Mouse (Mus musculus) R1 (cell line): ENCODE data around the gene Appl1.

ENCODE experiments used
- DNase-seq: peaks from one replicate; pipeline ENCODE4 v3.0.0-alpha.2; 2018; ENCODE audit warnings: low read depth, low spot score

Gene Appl1

GRCm38 (mm10) chr14:26969856-26970407 is 1.1 kb downstream of the Appl1 start:
- peak; percentile 85 for DNase-seq

DNA sequence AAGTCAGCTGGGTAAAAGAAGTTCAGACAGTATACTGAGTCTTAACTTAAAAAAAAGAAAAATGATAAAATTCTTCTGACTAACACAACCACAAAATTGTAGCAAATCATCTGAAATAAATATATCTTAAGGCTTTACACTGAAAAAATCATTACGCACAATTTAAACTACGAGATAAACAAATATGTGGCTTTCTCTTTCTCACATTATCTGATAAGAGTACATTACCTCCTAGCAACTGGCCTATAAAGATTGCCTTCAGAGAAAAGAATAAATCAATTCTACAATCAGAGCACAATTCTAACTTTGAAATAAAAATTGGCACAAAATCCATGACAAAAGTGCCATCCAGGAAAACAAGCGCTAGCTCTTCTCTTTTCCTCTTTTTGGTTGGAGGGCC is 1.9 kb downstream of the Appl1 start:
- no peak for DNase-seq

DNA sequence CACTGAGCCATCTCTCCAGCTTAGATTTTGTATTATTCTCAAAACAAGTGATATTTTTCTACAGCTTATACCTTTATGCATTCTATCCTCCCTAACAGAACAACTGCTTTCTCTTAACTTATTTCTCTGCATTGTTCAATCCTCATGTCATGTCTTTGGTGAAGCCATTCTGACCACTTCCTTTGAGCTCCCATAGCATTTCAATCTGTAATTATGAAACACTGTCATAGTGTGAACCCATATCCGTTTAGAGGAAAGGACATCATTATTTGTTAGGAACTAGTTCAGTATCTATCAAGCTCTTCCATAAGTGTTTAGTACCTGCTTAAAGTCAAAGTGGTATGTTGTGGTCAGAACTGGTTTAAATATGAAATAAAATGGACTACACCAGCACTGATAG is 10.5 kb downstream of the Appl1 start:
- no peak for DNase-seq

DNA sequence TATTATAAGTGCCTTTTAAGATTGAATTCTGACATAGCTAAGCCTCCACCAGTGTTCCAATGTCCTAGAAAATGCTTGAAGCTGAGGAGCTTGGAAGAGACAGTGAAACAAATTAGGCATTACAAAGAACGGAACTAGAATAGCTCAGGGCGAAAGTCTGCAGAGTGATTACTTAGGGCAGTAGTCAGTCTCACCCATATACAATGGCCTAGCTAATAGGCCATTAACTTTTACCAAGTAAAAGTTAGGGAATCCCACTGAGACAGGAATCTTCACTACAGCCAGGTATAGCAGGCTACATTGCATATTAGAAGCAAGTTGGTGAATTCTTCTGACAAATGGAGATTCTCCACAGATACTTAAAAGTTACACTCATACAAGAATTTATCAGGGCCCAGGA is 14.9 kb downstream of the Appl1 start:
- DNase-seq = peak; percentile 60

DNA sequence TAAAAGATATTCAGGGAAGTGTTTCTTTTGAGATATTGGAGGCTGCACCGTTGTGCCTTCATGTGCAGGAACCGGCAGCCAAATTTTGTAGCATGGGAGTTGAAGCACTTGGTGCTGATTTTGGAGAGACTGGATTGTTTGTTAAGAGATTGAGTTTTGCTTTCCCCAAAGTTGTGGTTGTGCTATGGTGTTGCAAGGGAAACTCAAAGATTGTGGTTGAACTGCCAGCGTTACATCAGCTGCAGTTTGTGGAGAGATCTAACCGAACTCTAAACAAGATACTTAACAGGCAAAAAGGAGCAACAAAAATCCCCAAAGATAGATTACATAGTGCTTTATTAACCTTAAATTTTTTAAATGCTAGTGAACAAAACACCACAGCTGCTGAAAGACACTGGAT is 35.5 kb downstream of the Appl1 start:
- DNase-seq = no peak

- DNase-seq = no peak
These were observed 36.1 kb downstream of the Appl1 start for GRCm38 (mm10) chr14:26934891-26935290.

DNA sequence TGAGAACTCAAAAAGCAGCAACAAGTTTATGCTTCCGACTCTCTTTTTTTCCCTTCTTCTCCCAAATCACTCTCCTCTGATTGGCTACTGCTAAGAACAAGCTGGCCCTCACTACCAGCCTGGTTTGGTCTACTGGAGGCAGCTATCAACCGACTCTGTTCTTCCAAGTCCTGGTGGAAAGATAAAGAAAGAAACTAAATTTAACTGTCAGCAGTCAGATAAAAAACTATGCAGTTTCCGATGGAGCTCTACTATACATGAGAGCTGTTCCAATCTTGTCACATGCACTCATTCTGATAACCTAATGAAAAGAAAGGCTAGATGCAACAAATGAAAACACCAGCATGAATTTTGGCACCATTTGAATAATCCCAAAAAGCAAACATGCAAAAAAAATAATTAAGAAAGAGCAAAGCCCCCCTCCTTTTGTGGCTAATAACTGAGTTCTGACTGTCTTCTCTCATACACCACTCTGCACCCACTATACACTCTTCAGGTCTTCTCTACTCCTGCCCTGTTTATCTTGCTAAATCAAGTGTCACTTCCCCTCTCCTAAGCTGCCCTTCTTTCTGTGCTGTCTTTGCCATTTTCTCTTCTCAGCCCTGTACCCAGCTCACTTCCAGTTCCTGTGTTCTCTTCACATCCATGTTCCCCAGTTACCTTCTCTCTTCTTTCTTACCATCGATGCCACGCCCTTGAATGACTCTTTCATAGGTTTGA is 47.2 kb downstream of the Appl1 start:
- no peak for DNase-seq

DNA sequence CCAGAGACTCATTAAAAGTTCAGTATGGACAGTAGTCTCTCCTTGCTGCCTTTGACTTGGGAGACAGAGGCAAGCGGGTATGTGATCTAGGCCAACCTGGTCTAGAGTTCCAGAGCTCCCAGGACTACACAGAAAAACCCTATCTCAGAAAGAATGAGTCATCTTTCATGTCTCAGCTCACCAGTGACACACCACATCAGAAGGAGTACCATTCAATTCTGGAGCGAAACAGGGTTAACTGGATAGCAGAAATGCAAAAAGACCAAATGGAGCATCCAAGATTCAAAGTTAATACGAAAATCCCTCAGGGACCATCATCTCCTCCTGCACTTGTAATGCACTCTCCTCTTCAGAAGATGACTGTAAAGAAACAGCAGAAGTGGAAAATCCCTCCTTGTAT is 51.7 kb downstream of the Appl1 start:
- DNase-seq = no peak

- DNase-seq = no peak
These were observed 57.3 kb downstream of the Appl1 start for GRCm38 (mm10) chr14:26913681-26914268.

DNA sequence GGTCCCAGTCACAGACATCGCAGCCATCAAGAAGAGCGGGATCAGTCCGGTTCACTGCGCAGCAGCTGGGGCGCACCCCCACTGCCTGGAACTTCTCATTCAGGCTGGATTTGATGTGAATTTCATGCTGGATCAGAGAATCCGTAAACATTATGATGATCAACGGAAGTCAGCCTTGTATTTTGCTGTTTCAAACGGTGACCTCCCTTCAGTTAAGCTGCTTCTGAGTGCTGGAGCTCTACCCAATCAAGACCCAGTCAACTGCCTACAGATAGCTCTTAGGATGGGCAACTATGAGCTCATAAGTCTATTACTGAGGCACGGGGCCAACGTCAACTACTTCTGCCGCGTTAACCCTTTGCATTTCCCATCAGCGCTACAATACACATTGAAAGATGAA is 59.2 kb downstream of the Appl1 start:
- no peak for DNase-seq

GRCm38 (mm10) chr14:26911201-26911600 is 59.8 kb downstream of the Appl1 start:
- DNase-seq = peak; percentile 74

DNA sequence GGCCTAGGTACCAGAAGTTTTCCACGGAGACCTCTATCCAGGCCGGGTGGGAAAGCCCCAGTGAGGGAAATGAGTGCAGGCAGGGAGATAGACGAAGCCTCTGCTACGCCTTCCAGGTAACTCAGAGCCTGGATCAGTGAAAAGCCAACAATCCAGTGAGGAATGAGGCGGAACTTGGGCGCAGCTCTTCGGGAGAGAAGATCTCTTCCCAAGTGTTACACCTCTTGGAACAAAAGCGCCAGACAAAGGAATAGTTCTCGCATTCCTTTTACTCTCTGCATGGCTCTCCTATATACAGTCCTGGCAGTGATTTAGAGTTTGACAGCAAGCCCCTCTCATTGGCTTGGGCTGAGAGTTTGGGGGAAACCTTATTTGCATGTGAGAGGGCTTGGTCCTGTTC is 60.6 kb downstream of the Appl1 start:
- peak; percentile 91 for DNase-seq

GRCm38 (mm10) chr14:26907401-26907800 is 63.6 kb downstream of the Appl1 start:
- DNase-seq = no peak

DNA sequence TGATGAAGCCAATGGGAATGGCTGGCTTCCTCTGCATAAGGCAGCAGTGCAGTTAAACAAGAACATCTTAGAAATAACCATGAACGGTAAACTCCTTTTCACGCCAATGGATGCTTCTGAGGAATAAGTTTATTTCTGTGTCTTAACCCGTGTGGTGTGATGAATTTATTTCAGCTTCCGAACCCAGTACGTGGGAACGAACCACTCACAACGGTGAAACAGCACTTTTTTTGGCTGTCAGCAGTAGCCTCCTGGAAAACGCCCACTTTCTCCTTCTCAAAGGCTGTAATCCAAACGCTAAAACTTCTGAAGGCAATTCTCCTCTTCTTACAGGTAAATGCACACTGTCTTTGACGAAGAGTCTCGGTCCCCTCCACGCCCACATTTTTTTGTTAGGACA is 70.1 kb downstream of the Appl1 start:
- DNase-seq = peak; percentile 40

DNA sequence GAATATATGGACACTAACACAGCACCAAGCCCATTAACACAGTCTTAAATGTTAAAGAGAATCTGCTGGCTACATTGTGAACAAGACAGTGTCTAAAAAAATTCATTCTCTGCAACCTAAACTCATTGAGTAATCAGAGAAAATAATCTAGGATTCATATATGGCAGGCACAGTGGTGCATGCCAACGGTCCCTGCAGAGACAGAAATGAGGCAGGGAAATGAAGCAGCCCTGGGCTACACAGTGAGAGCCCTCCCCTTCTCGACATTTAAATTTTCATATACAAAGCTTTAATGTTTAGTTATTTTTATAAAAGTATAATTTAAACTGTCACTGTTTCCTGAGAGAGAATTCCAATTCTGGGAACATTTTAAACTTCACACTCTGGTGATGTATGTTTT is 71.5 kb downstream of the Appl1 start:
- no peak for DNase-seq

- no peak for DNase-seq
These were observed 76.6 kb downstream of the Appl1 start, which contains the start of gene Asb14 for GRCm38 (mm10) chr14:26894392-26894791. Gene Asb14 (plus strand): TSS chr14:26894557.

GRCm38 (mm10) chr14:26890777-26891176 is 80.3 kb downstream of the Appl1 start:
- no peak for DNase-seq

DNA sequence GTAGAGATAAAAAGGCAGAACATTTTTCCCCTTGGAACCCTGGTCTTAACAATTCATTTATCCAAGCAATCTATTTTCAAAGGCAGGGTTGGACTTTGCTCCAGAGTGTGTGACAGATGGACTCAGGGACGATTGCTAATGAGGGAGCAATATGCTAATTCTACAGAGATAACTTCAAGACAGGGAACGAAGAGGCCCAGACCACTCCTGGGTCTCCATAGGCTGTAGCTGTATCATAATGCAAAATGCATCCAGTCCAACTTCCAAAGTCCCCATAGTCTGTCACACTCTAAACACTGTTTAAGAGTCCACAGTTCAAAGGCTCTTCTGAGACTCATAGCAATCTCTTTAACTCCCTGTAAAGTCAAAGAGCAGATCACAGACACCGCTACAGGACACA is 83.8 kb downstream of the Appl1 start:
- DNase-seq = no peak

DNA sequence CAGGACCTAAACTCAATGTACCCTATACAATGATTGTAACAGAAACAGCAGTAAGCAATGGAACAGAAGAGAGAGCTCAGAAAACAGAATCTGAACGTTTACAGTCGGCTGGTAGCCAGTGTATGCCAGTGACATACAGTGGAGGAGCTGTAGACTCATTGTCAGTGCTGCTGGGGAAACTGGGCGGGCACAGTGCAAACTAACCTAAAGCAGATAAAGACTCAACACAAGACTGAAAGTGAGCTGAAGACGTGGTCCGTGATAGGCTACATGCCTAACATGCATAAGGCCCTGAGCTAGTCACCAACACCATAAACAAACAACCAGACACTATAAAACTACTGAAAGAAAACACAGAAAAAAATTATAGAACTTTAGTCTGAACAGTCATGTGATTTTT is 89.3 kb downstream of the Appl1 start:
- DNase-seq = no peak

DNA sequence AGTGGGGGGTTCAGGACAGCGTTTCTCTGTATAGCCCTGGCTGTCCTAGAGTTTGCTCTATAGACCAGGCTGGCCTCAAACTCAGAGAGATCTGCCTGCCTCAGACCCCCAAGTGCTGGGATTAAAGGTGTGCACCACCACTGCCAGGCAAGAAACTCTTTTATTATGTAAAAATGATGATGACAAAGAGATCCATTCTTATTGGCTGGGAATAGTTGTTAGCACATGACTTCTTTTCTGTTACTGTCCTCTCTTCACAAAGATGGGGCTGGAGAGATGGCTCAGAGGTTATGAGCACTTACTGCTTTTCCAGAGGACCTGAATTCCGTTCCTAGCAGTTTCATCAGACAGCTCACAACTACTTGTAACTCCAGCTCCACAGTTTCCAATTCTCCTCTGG is 91.1 kb downstream of the Appl1 start:
- DNase-seq = peak; percentile 72

GRCm38 (mm10) chr14:26878756-26879155 is 92.3 kb downstream of the Appl1 start:
- DNase-seq = no peak
